Mouse (Mus musculus): ENCODE results near the gene Habp4. TPM values are rescaled to one million over a fixed set of nuclear protein-coding genes. Genes with fewer than 3 reads are reported as not detected.

Gene Habp4
- total RNA-seq, 1 experiment from 2014 or later = 3.5 TPM

DNA sequence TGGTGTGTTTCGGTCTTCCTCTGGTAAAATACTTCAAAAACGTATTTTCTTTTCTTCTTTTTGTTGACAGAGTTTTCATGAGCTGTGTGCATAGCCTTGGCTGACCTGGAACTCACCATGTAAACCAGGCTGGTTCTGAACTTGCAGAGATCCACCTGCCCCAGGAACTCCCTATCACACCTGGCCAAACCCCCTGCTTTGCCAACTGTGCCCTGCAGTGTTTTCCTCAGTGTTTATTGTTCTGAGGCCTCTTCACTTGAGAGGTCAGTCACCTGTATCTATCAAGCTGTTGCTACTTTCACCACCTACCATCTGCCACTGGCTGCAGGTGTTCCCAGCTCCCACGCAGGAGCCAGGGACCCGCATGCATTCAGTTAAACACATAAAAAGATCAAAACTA, 65.1 kb downstream of the Habp4 start:
- ATAC-seq (replicated peaks; ENCODE audit: low read depth, poor library complexity, severe bottlenecking) = no peak

DNA sequence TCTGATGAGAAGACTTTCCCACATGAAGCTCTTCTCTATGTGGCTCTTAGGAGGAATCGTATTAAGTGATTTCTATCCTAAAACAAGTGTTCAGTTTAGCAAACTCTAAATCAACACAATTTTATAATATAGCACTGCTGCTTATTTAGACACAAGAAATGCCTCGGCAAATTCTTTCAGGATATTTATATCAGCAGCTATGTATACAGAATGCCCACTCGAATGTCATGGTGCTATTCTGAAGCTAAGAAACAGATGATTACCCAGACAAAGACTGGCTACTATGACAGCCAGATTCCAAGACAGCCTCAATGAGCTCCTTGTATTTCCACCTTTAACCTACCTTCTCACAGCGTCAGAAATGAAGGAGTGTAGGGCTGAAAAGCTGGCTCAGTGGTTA, 71.5 kb downstream of the Habp4 start:
- ATAC-seq (replicated peaks; ENCODE audit: low read depth, poor library complexity, severe bottlenecking) = no peak

DNA sequence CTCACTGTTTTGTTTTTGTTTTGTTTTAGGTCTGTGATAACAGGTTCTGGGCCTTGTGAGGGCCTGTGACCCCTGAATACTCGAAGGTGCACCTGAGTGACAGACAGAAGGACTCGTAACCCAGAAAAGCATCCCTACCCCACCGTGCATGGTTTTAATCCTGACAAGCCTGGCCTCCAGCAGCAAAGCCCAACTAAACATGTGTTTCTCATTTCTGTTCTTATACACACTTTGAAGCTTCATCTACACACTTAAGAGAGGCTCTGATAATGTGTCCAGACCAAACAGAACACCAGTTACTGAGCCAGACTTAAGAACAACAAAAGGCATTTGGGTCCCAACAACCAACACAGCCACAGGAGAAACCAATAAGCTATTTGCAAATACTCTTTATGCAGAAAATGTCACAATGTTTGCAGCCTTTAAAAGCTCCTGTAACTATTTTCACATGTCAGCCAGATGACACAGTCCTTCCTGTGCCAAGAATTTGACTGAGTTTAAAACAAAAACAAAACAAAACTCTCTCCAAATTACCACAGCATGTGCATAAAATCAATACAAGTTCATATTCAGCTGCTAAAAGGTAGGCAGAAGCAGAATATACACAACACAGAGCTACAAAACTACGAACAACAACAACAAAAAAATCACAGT, 73.6 kb downstream of the Habp4 start:
- no peak for ATAC-seq (replicated peaks; ENCODE audit: low read depth, poor library complexity, severe bottlenecking)

DNA sequence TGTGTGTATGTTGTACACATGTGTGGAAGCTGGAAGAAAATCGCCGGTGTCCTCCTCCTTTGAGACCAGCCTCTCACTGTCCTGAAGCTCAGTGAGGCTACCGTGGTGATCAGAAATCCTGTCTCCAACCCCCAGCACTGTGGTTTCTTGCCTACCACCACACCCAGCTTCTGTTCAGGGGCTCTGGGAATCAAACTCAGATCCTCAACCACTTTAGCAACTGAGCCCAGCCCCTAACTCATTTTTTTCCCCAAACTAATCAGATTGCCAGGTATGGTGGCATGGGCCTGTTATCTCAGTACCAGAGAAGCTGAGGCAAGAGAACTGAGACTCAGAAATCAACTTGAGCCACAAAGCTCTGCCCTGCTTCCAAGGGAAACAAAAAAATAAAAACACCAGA, 74.2 kb downstream of the Habp4 start:
- no peak for ATAC-seq (replicated peaks; ENCODE audit: low read depth, poor library complexity, severe bottlenecking)

Other genes with a start within 250 kb of the Habp4 start
- gene Hsd17b3, start 72.6 kb upstream of the Habp4 start, total RNA-seq (2017) = not detected in 2 replicates
- gene Slc35d2, start 32.5 kb upstream of the Habp4 start, total RNA-seq (2017) = 4.6 and 6.5 TPM in 2 replicates
- gene Zfp367, start 8.6 kb upstream of the Habp4 start, total RNA-seq (2017) = 65.3 and 71.5 TPM in 2 replicates
- gene Cdc14b, start 113.5 kb downstream of the Habp4 start, total RNA-seq (2017) = 1.4 and 2.7 TPM in 2 replicates
- 47.8 and 48.7 TPM in 2 replicates for gene Aaed1, start 150.9 kb downstream of the Habp4 start, total RNA-seq (2017)
- 52.0 and 75.0 TPM in 2 replicates for gene Ctsl, start 209.1 kb downstream of the Habp4 start, total RNA-seq (2017)